Mouse (Mus musculus): ENCODE measurements around the gene Kcnk16. TPM values are rescaled to one million over a fixed set of nuclear protein-coding genes. Genes with fewer than 3 reads are reported as not detected.

The Kcnk16 gene
- polyA plus RNA-seq (2014; fragmentation: Illumina TruSeq; extraction: RNeasy Lipid Tissue Mini Kit (QIAGEN cat#74804); ENCODE audit: low read depth, low replicate concordance) = not detected

GRCm38 (mm10) chr14:20269082-20269809 is at the start of gene Kcnk16:
Gene Kcnk16 (minus strand): TSS chr14:20269199.

GRCm38 (mm10) chr14:20294117-20294892 is 25.3 kb upstream of the Kcnk16 start, which contains the start of gene Nudt13:
Gene Nudt13 (plus strand): TSS chr14:20294697.

Other genes starting within 250 kb of the Kcnk16 start
- gene Saysd1, start 130.7 kb downstream of the Kcnk16 start, polyA plus RNA-seq (2014; fragmentation: Illumina TruSeq; extraction: RNeasy Lipid Tissue Mini Kit (QIAGEN cat#74804); ENCODE audit: low read depth, low replicate concordance) = 2.6 TPM
- 7.4 TPM for gene Kcnk5, start 87.4 kb downstream of the Kcnk16 start, polyA plus RNA-seq (2014; fragmentation: Illumina TruSeq; extraction: RNeasy Lipid Tissue Mini Kit (QIAGEN cat#74804); ENCODE audit: low read depth, low replicate concordance)
- gene Nudt13, start 25.5 kb upstream of the Kcnk16 start, polyA plus RNA-seq (2014; fragmentation: Illumina TruSeq; extraction: RNeasy Lipid Tissue Mini Kit (QIAGEN cat#74804); ENCODE audit: low read depth, low replicate concordance) = 7.1 TPM
- gene Ecd, start 78.9 kb upstream of the Kcnk16 start, polyA plus RNA-seq (2014; fragmentation: Illumina TruSeq; extraction: RNeasy Lipid Tissue Mini Kit (QIAGEN cat#74804); ENCODE audit: low read depth, low replicate concordance) = 22.5 TPM
- 42.3 TPM for gene Fam149b, start 79.0 kb upstream of the Kcnk16 start, polyA plus RNA-seq (2014; fragmentation: Illumina TruSeq; extraction: RNeasy Lipid Tissue Mini Kit (QIAGEN cat#74804); ENCODE audit: low read depth, low replicate concordance)
- 74.1 TPM for gene Dnajc9, start 119.7 kb upstream of the Kcnk16 start, polyA plus RNA-seq (2014; fragmentation: Illumina TruSeq; extraction: RNeasy Lipid Tissue Mini Kit (QIAGEN cat#74804); ENCODE audit: low read depth, low replicate concordance)
- gene Mrps16, start 124.4 kb upstream of the Kcnk16 start, polyA plus RNA-seq (2014; fragmentation: Illumina TruSeq; extraction: RNeasy Lipid Tissue Mini Kit (QIAGEN cat#74804); ENCODE audit: low read depth, low replicate concordance) = 9.8 TPM
- 3.4 TPM for gene Cfap70, start 183.0 kb upstream of the Kcnk16 start, polyA plus RNA-seq (2014; fragmentation: Illumina TruSeq; extraction: RNeasy Lipid Tissue Mini Kit (QIAGEN cat#74804); ENCODE audit: low read depth, low replicate concordance)
- 124 TPM for gene Anxa7, start 210.9 kb upstream of the Kcnk16 start, polyA plus RNA-seq (2014; fragmentation: Illumina TruSeq; extraction: RNeasy Lipid Tissue Mini Kit (QIAGEN cat#74804); ENCODE audit: low read depth, low replicate concordance)
- 0.49 TPM for gene Mss51, start 227.7 kb upstream of the Kcnk16 start, polyA plus RNA-seq (2014; fragmentation: Illumina TruSeq; extraction: RNeasy Lipid Tissue Mini Kit (QIAGEN cat#74804); ENCODE audit: low read depth, low replicate concordance)

All from kidney, adult 10 weeks (tissue).